Mouse (Mus musculus) MEL (cell line): Measurements from ENCODE around the gene Ccdc162. TPM values are rescaled to one million over a fixed set of nuclear protein-coding genes. Genes with fewer than 3 reads are reported as not detected.

Source experiments
- DNase-seq: peaks from one replicate; pipeline ENCODE4 v3.0.0; 2011; ENCODE audit warnings: low read depth, low spot score
- H3K27ac ChIP-seq: 2 replicates; pipeline ENCODE4 v1.5.1; 2012; ENCODE audit warnings: low read depth, mild to moderate bottlenecking, control low read depth, low read length, moderate library complexity; ENCODE audit not compliant: control insufficient read depth
- H3K27me3 ChIP-seq, 2 experiments: fragments of 150-350 bp in 1 of 2; sonication (generic) in 1 of 2; 2 replicates each; pipeline ENCODE4 v1.6.1; 2012; ENCODE audit warnings: low read length in 2 of 2, mild to moderate bottlenecking in 2 of 2, improper control_type of control experiment in 1 of 2, moderate library complexity in 1 of 2; ENCODE audit not compliant: insufficient read depth in 2 of 2, control insufficient read depth in 1 of 2
- H3K36me3 ChIP-seq, 2 experiments: 2 replicates each; pipeline ENCODE4 v1.6.1; 2012 to 2014; ENCODE audit warnings: low read length in 2 of 2, improper control_type of control experiment in 1 of 2, inconsistent platforms in 1 of 2, mild to moderate bottlenecking in 1 of 2; ENCODE audit not compliant: insufficient read depth in 2 of 2, control insufficient read depth in 1 of 2
- H3K4me1 ChIP-seq, 2 experiments: fragments of 150-350 bp in 1 of 2; sonication (generic) in 1 of 2; 2 replicates each; pipeline ENCODE4 v1.6.1; 2012; ENCODE audit warnings: low read length in 2 of 2, improper control_type of control experiment in 1 of 2, mild to moderate bottlenecking in 1 of 2; ENCODE audit not compliant: insufficient read depth in 2 of 2, control insufficient read depth in 1 of 2
- H3K4me3 ChIP-seq, 2 experiments: fragments of 150-350 bp in 1 of 2; sonication (generic) in 1 of 2; 2 replicates each; pipeline ENCODE4 v1.5.1; 2012; ENCODE audit warnings: low read depth in 2 of 2, low read length in 2 of 2, mild to moderate bottlenecking in 2 of 2, moderate library complexity in 2 of 2, control low read depth in 1 of 2, improper control_type of control experiment in 1 of 2; ENCODE audit not compliant: control insufficient read depth in 1 of 2, insufficient read depth in 1 of 2
- H3K79me2 ChIP-seq: 2 replicates; pipeline ENCODE4 v1.6.1; 2012; ENCODE audit warnings: mild to moderate bottlenecking, low read length, moderate library complexity; ENCODE audit not compliant: control insufficient read depth, poor library complexity, insufficient read depth
- H3K9ac ChIP-seq: 2 replicates; pipeline ENCODE4 v1.6.1; 2012; ENCODE audit warnings: low read depth, mild to moderate bottlenecking, control low read depth, low read length, moderate library complexity; ENCODE audit not compliant: control insufficient read depth, poor library complexity, severe bottlenecking
- H3K9me3 ChIP-seq: fragments of 150-350 bp; sonication (generic); replicated peaks from 2 replicates; pipeline ENCODE4 v1.6.1; 2012; ENCODE audit warnings: mild to moderate bottlenecking, low read length, improper control_type of control experiment, moderate library complexity; ENCODE audit not compliant: insufficient read depth
- BHLHE40 ChIP-seq: IDR thresholded peaks from 2 replicates; pipeline ENCODE4 v1.6.1; 2012; ENCODE audit warnings: low read depth, mild to moderate bottlenecking, inconsistent platforms, low read length, improper control_type of control experiment, borderline replicate concordance
- CTCF ChIP-seq, 3 experiments: IDR thresholded peaks in 2 of 3; conservative IDR thresholded peaks in 1 of 3; 2 replicates each; pipeline ENCODE4 v1.5.1; 2011 to 2012; ENCODE audit warnings: low read length in 3 of 3, low read depth in 2 of 3, mild to moderate bottlenecking in 2 of 3, improper control_type of control experiment in 1 of 3, inconsistent platforms in 1 of 3, mixed read lengths in 1 of 3, moderate library complexity in 1 of 3; ENCODE audit not compliant: control insufficient read depth in 1 of 3, insufficient read depth in 1 of 3, poor library complexity in 1 of 3, severe bottlenecking in 1 of 3
- ELF1 ChIP-seq: IDR thresholded peaks from 2 replicates; pipeline ENCODE4 v1.6.1; 2014; ENCODE audit warnings: low read depth, mild to moderate bottlenecking, inconsistent platforms, low read length, improper control_type of control experiment, moderate library complexity
- EP300 ChIP-seq, 2 experiments: IDR thresholded peaks; 2 replicates each; pipeline ENCODE4 v1.6.1; 2011; ENCODE audit warnings: improper control_type of control experiment in 2 of 2, low read length in 2 of 2, low read depth in 1 of 2, mild to moderate bottlenecking in 1 of 2
- ETS1 ChIP-seq: IDR thresholded peaks from 2 replicates; pipeline ENCODE4 v1.6.1; 2012; ENCODE audit warnings: low read depth, mild to moderate bottlenecking, inconsistent platforms, low read length, improper control_type of control experiment, moderate library complexity
- GATA1 ChIP-seq: IDR thresholded peaks from 2 replicates; pipeline ENCODE4 v1.6.1; 2011; ENCODE audit warnings: low read depth, low read length, improper control_type of control experiment
- HCFC1 ChIP-seq: IDR thresholded peaks from 2 replicates; pipeline ENCODE4 v1.6.1; 2012; ENCODE audit warnings: low read depth, mild to moderate bottlenecking, inconsistent platforms, low read length, improper control_type of control experiment, moderate library complexity
- KAT2A ChIP-seq: conservative IDR thresholded peaks from 2 replicates; pipeline ENCODE4 v1.6.1; 2012; ENCODE audit warnings: low read depth, low read length, improper control_type of control experiment, inconsistent platforms
- MAZ ChIP-seq: IDR thresholded peaks from 2 replicates; pipeline ENCODE4 v1.6.1; 2012; ENCODE audit warnings: low read depth, mild to moderate bottlenecking, inconsistent platforms, low read length, improper control_type of control experiment
- MEF2A ChIP-seq: IDR thresholded peaks from 2 replicates; pipeline ENCODE4 v1.6.1; 2014; ENCODE audit warnings: low read depth, mild to moderate bottlenecking, inconsistent platforms, low read length, improper control_type of control experiment; ENCODE audit not compliant: poor library complexity, insufficient replicate concordance, severe bottlenecking; ENCODE audit errors: extremely low read depth
- MXI1 ChIP-seq: IDR thresholded peaks from 2 replicates; pipeline ENCODE4 v1.6.1; 2011; ENCODE audit warnings: mild to moderate bottlenecking, low read depth, low read length, improper control_type of control experiment
- MYC ChIP-seq: IDR thresholded peaks from 2 replicates; pipeline ENCODE4 v1.6.1; 2011; ENCODE audit warnings: low read depth, mild to moderate bottlenecking, low read length, improper control_type of control experiment, moderate library complexity
- NELFE ChIP-seq: IDR thresholded peaks from 2 replicates; pipeline ENCODE4 v1.6.1; 2011; ENCODE audit warnings: low read depth, low read length, improper control_type of control experiment
- POLR2AphosphoS2 ChIP-seq: IDR thresholded peaks from 2 replicates; pipeline ENCODE4 v1.6.1; 2011; ENCODE audit warnings: low read length, improper control_type of control experiment
- POLR2AphosphoS5 ChIP-seq: IDR thresholded peaks from 2 replicates; pipeline ENCODE4 v1.6.1; 2012; ENCODE audit warnings: low read depth, borderline replicate concordance, mild to moderate bottlenecking, inconsistent platforms, low read length, moderate library complexity, mixed read lengths
- RAD21 ChIP-seq: IDR thresholded peaks from 2 replicates; pipeline ENCODE4 v1.6.1; 2011; ENCODE audit warnings: mild to moderate bottlenecking, low read depth, low read length, improper control_type of control experiment
- SIN3A ChIP-seq: IDR thresholded peaks from 2 replicates; pipeline ENCODE4 v1.6.1; 2012; ENCODE audit warnings: low read length, improper control_type of control experiment, inconsistent platforms
- SMC3 ChIP-seq: IDR thresholded peaks from 2 replicates; pipeline ENCODE4 v1.6.1; 2011; ENCODE audit warnings: low read depth, low read length, improper control_type of control experiment
- TBP ChIP-seq: IDR thresholded peaks from 2 replicates; pipeline ENCODE4 v1.8.0; 2011; ENCODE audit warnings: low read depth, low read length, improper control_type of control experiment
- TCF12 ChIP-seq: IDR thresholded peaks from 2 replicates; pipeline ENCODE4 v1.6.1; 2014; ENCODE audit warnings: low read depth, mild to moderate bottlenecking, inconsistent platforms, low read length, improper control_type of control experiment, moderate library complexity
- USF1 ChIP-seq: IDR thresholded peaks from 2 replicates; pipeline ENCODE4 v1.6.1; 2014; ENCODE audit warnings: low read depth, mild to moderate bottlenecking, inconsistent platforms, low read length, improper control_type of control experiment, moderate library complexity
- ZC3H11A ChIP-seq: IDR thresholded peaks from 2 replicates; pipeline ENCODE4 v1.6.1; 2012; ENCODE audit warnings: low read depth, mild to moderate bottlenecking, inconsistent platforms, low read length, improper control_type of control experiment
- ZKSCAN1 ChIP-seq: IDR thresholded peaks from 2 replicates; pipeline ENCODE4 v1.6.1; 2012; ENCODE audit warnings: low read depth, mild to moderate bottlenecking, inconsistent platforms, low read length, improper control_type of control experiment, moderate library complexity
- ZMIZ1 ChIP-seq: IDR thresholded peaks from 2 replicates; pipeline ENCODE4 v1.6.1; 2012; ENCODE audit warnings: low read depth, mild to moderate bottlenecking, inconsistent platforms, low read length, improper control_type of control experiment, moderate library complexity
- ZNF384 ChIP-seq: IDR thresholded peaks from 2 replicates; pipeline ENCODE4 v1.6.1; 2012; ENCODE audit warnings: low read depth, mild to moderate bottlenecking, inconsistent platforms, low read length, improper control_type of control experiment
- polyA plus RNA-seq, 2 experiments: library from polyadenylated mRNA; stranded (reverse) in 1 of 2; unstranded in 1 of 2; fragments of >175 nt in 1 of 2; fragments of >200 nt in 1 of 2; gene quantifications; 2 replicates each; pipeline versions ENCODE4 v1.2.1 to v1.2.4; 2012; ENCODE audit warnings: low replicate concordance in 2 of 2, low read depth in 1 of 2; ENCODE audit not compliant: insufficient read length in 2 of 2, insufficient read depth in 1 of 2, missing spikeins in 1 of 2
- total RNA-seq: library from RNA; depleted of rRNA; stranded (reverse); fragments of 300-350 nt; gene quantifications from 2 replicates; pipeline ENCODE4 v1.2.3, GENCODE M21; 2012

Ccdc162 gene
- total and polyA plus RNA-seq, 3 experiments, result 0.06 TPM; not detected in 2

DNA sequence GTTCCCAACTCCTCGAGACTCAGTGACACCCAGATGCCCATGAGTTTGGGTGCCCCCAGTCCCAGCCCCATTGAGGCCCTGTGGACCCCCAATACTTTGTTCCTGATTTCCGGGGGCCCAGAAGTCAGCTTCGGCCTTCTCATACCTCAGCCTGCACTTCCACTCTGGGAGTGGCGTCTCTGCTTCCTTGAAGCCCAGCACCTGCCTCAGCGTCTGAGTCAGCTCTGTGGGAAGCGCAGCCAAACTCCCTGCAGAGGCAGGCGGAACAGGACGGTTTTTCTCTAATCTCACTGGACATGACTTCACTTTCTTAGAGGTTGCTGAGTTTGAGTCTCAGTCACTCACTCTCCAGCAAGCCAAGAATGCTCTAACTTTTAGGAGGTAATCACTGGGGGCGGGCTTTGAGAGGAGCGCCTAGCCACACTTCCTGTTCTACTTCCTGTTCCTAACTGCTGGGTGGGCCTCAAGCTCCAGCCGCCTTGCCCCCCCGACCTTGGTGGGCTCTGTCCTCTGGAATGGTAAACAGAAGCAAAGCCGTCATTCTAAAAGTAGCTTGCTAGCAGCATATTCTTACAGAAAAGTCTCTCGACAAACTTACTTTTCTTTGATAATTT lies 35.5 kb upstream of the Ccdc162 start:
- Histone ChIP-seq H3K4me3 (no peak overlapping the region), H3K4me1 (no peaks in the 10 kb centered on the region), H3K9me3 (no peaks in the 10 kb centered on the region), H3K79me2 (no peaks in the 10 kb centered on the region; the same call in 1 of the 2 replicates), H3K36me3 (no peaks in the 10 kb centered on the region), H3K27me3 (no peaks in the 10 kb centered on the region), H3K27ac (no peak overlapping the region)
- DNase-seq, result no peak
- no peak for TF ChIP-seq ELF1
- no peak for TF ChIP-seq HCFC1
- TF ChIP-seq POLR2AphosphoS2, result no peak
- TF ChIP-seq TCF12, result no peak
- TF ChIP-seq USF1, result no peak
- TF ChIP-seq MEF2A, result no peak
- no peak for TF ChIP-seq ZKSCAN1
- no peak for TF ChIP-seq CTCF (IDR thresholded peaks at IDR 0.05 in 2 of 3, conservative IDR thresholded peaks at IDR 0.05 in 1 of 3; ENCODE audit: control insufficient read depth in 1 of 3, insufficient read depth in 1 of 3, low read depth in 2 of 3, low read length in 3 of 3, poor library complexity in 1 of 3, severe bottlenecking in 1 of 3)
- TF ChIP-seq ZNF384, result no peak
- TF ChIP-seq ZMIZ1, result no peak
- no peak for TF ChIP-seq NELFE
- no peak for TF ChIP-seq SIN3A
- no peak for TF ChIP-seq ETS1
- no peak for TF ChIP-seq KAT2A
- TF ChIP-seq ZC3H11A, result no peak
- TF ChIP-seq, all 39 proteins: peak for 0
- H3K9ac ChIP-seq, result no peak overlapping the region

DNA sequence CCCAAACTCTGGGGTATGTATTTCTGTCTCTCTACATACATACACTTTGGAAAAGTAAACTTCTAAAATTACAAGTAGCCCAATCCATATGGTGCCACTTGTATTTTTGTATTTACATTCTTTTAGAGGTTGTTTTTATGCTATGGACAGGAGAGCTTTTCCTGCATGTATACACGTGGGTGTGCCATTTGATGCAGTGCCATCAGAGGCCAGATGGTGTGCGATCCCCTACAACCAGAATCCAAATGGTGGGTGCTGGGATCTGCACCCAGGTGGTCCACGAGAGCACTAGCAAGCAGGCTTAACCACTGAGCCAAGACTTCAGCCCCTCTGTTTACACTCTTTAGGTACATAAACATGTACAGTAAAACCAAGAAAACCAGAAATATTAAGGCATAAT lies 32.9 kb upstream of the Ccdc162 start:
- H3K9ac ChIP-seq, result no peak overlapping the region
- H3K36me3 ChIP-seq, result peaks cover 0 to 2% of the 10 kb centered on the region in 2 experiments; a peak in 1 of 4 replicates
- H3K4me3 ChIP-seq, result no peak overlapping the region
- no peak for DNase-seq
- no peaks in the 10 kb centered on the region for H3K9me3 ChIP-seq
- TF ChIP-seq TBP, result no peak
- TF ChIP-seq USF1, result no peak
- no peak for TF ChIP-seq POLR2AphosphoS2
- no peak for TF ChIP-seq RAD21
- no peak for TF ChIP-seq MAZ
- no peak for TF ChIP-seq POLR2AphosphoS5
- TF ChIP-seq MYC, result no peak
- no peak for TF ChIP-seq ZKSCAN1
- no peak for TF ChIP-seq SMC3
- TF ChIP-seq ZMIZ1, result no peak
- TF ChIP-seq MXI1, result no peak
- TF ChIP-seq EP300 (IDR thresholded peaks at IDR 0.05; ENCODE audit: low read depth in 1 of 2, low read length in 2 of 2), result no peak
- no peak for TF ChIP-seq GATA1
- no peak for TF ChIP-seq ELF1
- TF ChIP-seq BHLHE40, result no peak
- no peak for TF ChIP-seq HCFC1
- H3K79me2 ChIP-seq, result no peaks in the 10 kb centered on the region; the same call in 1 of the 2 replicates
- H3K27me3 ChIP-seq, result no peaks in the 10 kb centered on the region
- no peaks in the 10 kb centered on the region for H3K4me1 ChIP-seq
- H3K27ac ChIP-seq, result no peak overlapping the region
